Mouse (Mus musculus) E14TG2a.4 (cell line): ENCODE measurements around the gene Itfg2.

Experiments
- CTCF ChIP-seq: conservative IDR thresholded peaks from 2 replicates; pipeline ENCODE4 v1.5.1; 2014; ENCODE audit warnings: low read length
- NANOG ChIP-seq: IDR thresholded peaks from 2 replicates; pipeline ENCODE4 v1.6.1; 2014; ENCODE audit warnings: borderline replicate concordance, low read length, mixed read lengths
- POU5F1 ChIP-seq: IDR thresholded peaks from 2 replicates; pipeline ENCODE4 v1.6.1; 2014; ENCODE audit warnings: low read length, borderline replicate concordance

DNA sequence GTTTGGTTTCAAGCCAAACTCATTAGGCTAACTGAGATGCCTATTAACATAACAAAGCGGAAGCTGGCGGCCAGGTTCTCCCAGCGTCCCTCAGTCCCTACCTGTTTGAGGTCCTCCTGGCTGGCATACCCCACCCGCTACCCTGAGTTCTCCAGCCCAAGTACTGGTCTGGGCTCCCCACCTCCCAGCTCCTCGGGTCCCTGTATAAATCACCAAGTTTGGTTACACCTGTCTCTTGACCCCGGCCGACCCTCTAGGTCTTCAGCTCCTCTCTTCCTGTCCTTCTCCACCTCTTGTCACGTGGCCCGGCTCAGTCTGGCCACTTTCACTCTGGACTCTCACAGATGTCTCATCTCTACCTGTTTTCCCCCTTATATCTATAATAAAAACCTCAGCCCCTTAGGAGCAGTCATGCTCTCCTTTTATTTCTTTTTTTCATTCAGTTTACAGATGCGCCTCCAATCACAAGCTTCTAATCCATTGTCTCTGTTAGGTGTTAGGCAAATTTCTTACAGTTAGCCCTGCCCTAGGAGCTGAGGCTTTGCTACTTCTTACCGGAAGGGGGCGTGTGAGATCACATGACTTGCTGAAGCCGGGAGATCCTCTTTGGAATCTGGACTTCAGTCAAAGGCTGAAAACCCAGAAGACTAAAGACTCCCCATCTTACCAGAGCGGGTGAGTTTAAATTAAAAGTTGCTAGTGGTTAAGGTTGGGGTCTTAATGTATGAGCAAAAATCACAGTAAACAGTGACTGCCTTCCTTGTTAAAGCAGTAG lies 21.2 kb upstream of the Itfg2 start:
- TF ChIP-seq CTCF (peak; percentile 89), POU5F1 (peak; percentile 83), NANOG (no peak)
